Mouse (Mus musculus) kidney, embryonic 14.5 days (tissue): ENCODE data around the gene Lrp11. TPM values are rescaled to one million over a fixed set of nuclear protein-coding genes. Genes with fewer than 3 reads are reported as not detected.

Source experiments
- ATAC-seq: fragments of 200-750 bp; cut with Nextera tagmentation; 2 replicates; pipeline ENCODE4 v1.8.0; 2017; ENCODE audit warnings: moderate number of reproducible peaks, mild to moderate bottlenecking, moderate TSS enrichment, moderate library complexity; ENCODE audit not compliant: low FRiP score, low TSS enrichment
- H3K27ac ChIP-seq: fragments of 300-500 bp; sonication (generic); 2 replicates; pipeline ENCODE4 v1.5.1; 2014; ENCODE audit warnings: low read depth, mild to moderate bottlenecking, low read length, moderate library complexity, mixed read lengths
- H3K27me3 ChIP-seq: fragments of 300-500 bp; sonication (generic); 2 replicates; pipeline ENCODE4 v1.6.1; 2014; ENCODE audit warnings: mild to moderate bottlenecking, low read length; ENCODE audit not compliant: control insufficient read depth, insufficient read depth
- H3K36me3 ChIP-seq: fragments of 300-500 bp; sonication (generic); 2 replicates; pipeline ENCODE4 v1.6.1; 2014; ENCODE audit warnings: low read length, mixed read lengths; ENCODE audit not compliant: control insufficient read depth, insufficient read depth
- H3K4me1 ChIP-seq: fragments of 300-500 bp; sonication (generic); 2 replicates; pipeline ENCODE4 v1.6.1; 2014; ENCODE audit warnings: low read length, mixed read lengths; ENCODE audit not compliant: control insufficient read depth, insufficient read depth
- H3K4me2 ChIP-seq: fragments of 300-500 bp; sonication (generic); replicated peaks from 2 replicates; pipeline ENCODE4 v1.6.1; 2014; ENCODE audit warnings: low read depth, mild to moderate bottlenecking, low read length
- H3K4me3 ChIP-seq: fragments of 300-500 bp; sonication (generic); 2 replicates; pipeline ENCODE4 v1.5.1; 2014; ENCODE audit warnings: mild to moderate bottlenecking, low read length
- H3K9ac ChIP-seq: fragments of 300-500 bp; sonication (generic); 2 replicates; pipeline ENCODE4 v1.6.1; 2014; ENCODE audit warnings: low read depth, mild to moderate bottlenecking, low read length, moderate library complexity
- H3K9me3 ChIP-seq: fragments of 300-500 bp; sonication (generic); 2 replicates; pipeline ENCODE4 v1.6.1; 2016; ENCODE audit warnings: low read length; ENCODE audit not compliant: control insufficient read depth
- WGBS: fragments of 180-500 bp; shearing (Covaris S2); extraction: QIAGEN DNeasy Blood & Tissue Kit; methylation state at CpG from one replicate; pipeline ENCODE4 v1.1.7; 2014; 5-methylcytosine and 5-hydroxymethylcytosine counted together
- polyA plus RNA-seq: library from polyadenylated mRNA; unstranded; fragments of >200 nt; fragmentation: Nextera tagmentation; extraction: Ambion mirVana; gene quantifications from 2 replicates; pipeline ENCODE4 v1.2.1, GENCODE M21; 2014

Gene Lrp11
- polyA plus RNA-seq, result 1.2 TPM in 2 replicates

GRCm38 (mm10) chr10:7589592-7590233 is at the start of gene Lrp11:
Gene Lrp11 (plus strand): TSS chr10:7589800.
- peak; percentile 97 for ATAC-seq
- Histone ChIP-seq H3K27me3 (peaks cover 15% of the 10 kb centered on the region), H3K9me3 (no peaks in the 10 kb centered on the region), H3K4me3 (peak within 1 kb of the TSS; percentile 70), H3K9ac (peak within 1 kb of the TSS; percentile 54; the same call in 1 of the 2 replicates), H3K36me3 (no peaks in the 10 kb centered on the region), H3K27ac (no peak within 1 kb of the TSS), H3K4me1 (peaks cover 5% of the 10 kb centered on the region; the same call in 1 of the 2 replicates), H3K4me2 (peak within 1 kb of the TSS; percentile 100)
- under 1% methylated on average over 65 of the region's 76 CpGs for WGBS

- no peak overlapping the region for H3K9ac ChIP-seq
- H3K4me1 ChIP-seq, result no peaks in the 10 kb centered on the region
- H3K4me2 ChIP-seq, result no peak overlapping the region
- H3K4me3 ChIP-seq, result no peak overlapping the region
- 0 out of 2 replicates have a peak, but pooled peaks cover 3% of the 10 kb centered on the region for H3K27me3 ChIP-seq
- no peaks in the 10 kb centered on the region for H3K36me3 ChIP-seq
- no peak overlapping the region for H3K27ac ChIP-seq
- ATAC-seq, result no peak
- H3K9me3 ChIP-seq, result no peaks in the 10 kb centered on the region
These were observed 11.6 kb upstream of the Lrp11 start for GRCm38 (mm10) chr10:7578002-7578401.

- no peak overlapping the region for H3K9ac ChIP-seq
- H3K4me2 ChIP-seq, result no peak overlapping the region
- no peak overlapping the region for H3K27ac ChIP-seq
- 94% methylated on average over 2 of the region's 2 CpGs for WGBS
- no peaks in the 10 kb centered on the region for H3K36me3 ChIP-seq
- no peaks in the 10 kb centered on the region for H3K4me1 ChIP-seq
- H3K27me3 ChIP-seq, result 0 out of 2 replicates have a peak, but pooled peaks cover 6% of the 10 kb centered on the region
- no peak overlapping the region for H3K4me3 ChIP-seq
- no peak for ATAC-seq
- H3K9me3 ChIP-seq, result no peaks in the 10 kb centered on the region
These were observed 8.2 kb upstream of the Lrp11 start for GRCm38 (mm10) chr10:7581401-7581800.

GRCm38 (mm10) chr10:7582157-7582890 is 7.3 kb upstream of the Lrp11 start:
- no peak for ATAC-seq

GRCm38 (mm10) chr10:7582891-7583557 is 6.6 kb upstream of the Lrp11 start:
- H3K27ac ChIP-seq, result no peak overlapping the region
- H3K4me1 ChIP-seq, result no peaks in the 10 kb centered on the region
- WGBS, result 39% methylated on average over 7 of the region's 7 CpGs
- H3K9me3 ChIP-seq, result no peaks in the 10 kb centered on the region
- H3K4me3 ChIP-seq, result no peak overlapping the region
- H3K9ac ChIP-seq, result no peak overlapping the region
- H3K4me2 ChIP-seq, result no peak overlapping the region
- H3K27me3 ChIP-seq, result 0 out of 2 replicates have a peak, but pooled peaks cover 6% of the 10 kb centered on the region
- no peak for ATAC-seq
- no peaks in the 10 kb centered on the region for H3K36me3 ChIP-seq

More at GRCm38 (mm10) chr10:7582157-7582890, 7.3 kb upstream of the Lrp11 start:
- Histone ChIP-seq H3K9ac (no peak overlapping the region), H3K9me3 (no peaks in the 10 kb centered on the region), H3K4me1 (no peaks in the 10 kb centered on the region), H3K4me3 (no peak overlapping the region), H3K36me3 (no peaks in the 10 kb centered on the region), H3K4me2 (no peak overlapping the region), H3K27ac (no peak overlapping the region), H3K27me3 (0 out of 2 replicates have a peak, but pooled peaks cover 6% of the 10 kb centered on the region)
- WGBS, result 45% methylated on average over 11 of the region's 11 CpGs

- Histone ChIP-seq H3K4me1 (peaks cover 5% of the 10 kb centered on the region; the same call in 1 of the 2 replicates), H3K36me3 (no peaks in the 10 kb centered on the region), H3K27me3 (peaks cover 17% of the 10 kb centered on the region), H3K4me3 (no peak overlapping the region), H3K9me3 (no peaks in the 10 kb centered on the region), H3K27ac (no peak overlapping the region), H3K4me2 (no peak overlapping the region), H3K9ac (no peak overlapping the region)
- 76% methylated on average over 2 of the region's 2 CpGs for WGBS
- no peak for ATAC-seq
These were observed 2.8 kb upstream of the Lrp11 start for GRCm38 (mm10) chr10:7586771-7587170.

GRCm38 (mm10) chr10:7590234-7590689 is 662 bp downstream of the Lrp11 start:
- Histone ChIP-seq H3K9ac (peak overlapping the region; percentile 51; the same call in 1 of the 2 replicates), H3K4me1 (peaks cover 5% of the 10 kb centered on the region; the same call in 1 of the 2 replicates), H3K4me2 (peak overlapping the region; percentile 100), H3K36me3 (no peaks in the 10 kb centered on the region), H3K4me3 (peak overlapping the region; percentile 70), H3K27me3 (peaks cover 15% of the 10 kb centered on the region), H3K9me3 (no peaks in the 10 kb centered on the region), H3K27ac (no peak overlapping the region)
- 0 out of 2 replicates have a peak, but pooled peaks have one; percentile 30 for ATAC-seq
- WGBS, result under 1% methylated on average over 52 of the region's 54 CpGs

GRCm38 (mm10) chr10:7590792-7591191 is 1.2 kb downstream of the Lrp11 start:
- Histone ChIP-seq H3K9me3 (no peaks in the 10 kb centered on the region), H3K27ac (no peak overlapping the region), H3K27me3 (peaks cover 15% of the 10 kb centered on the region), H3K4me3 (peak overlapping the region; percentile 70), H3K9ac (no peak overlapping the region), H3K4me1 (peaks cover 5% of the 10 kb centered on the region; the same call in 1 of the 2 replicates), H3K4me2 (peak overlapping the region; percentile 100), H3K36me3 (no peaks in the 10 kb centered on the region)
- 5% methylated on average over 8 of the region's 8 CpGs for WGBS
- no peak for ATAC-seq
